Mouse (Mus musculus): ENCODE measurements at regions not wholly inside any gene's neighbourhood (a gene's known extent, or its start where the extent isn't known, plus 50 kb on each side); places are given as distances from the start of the nearest gene placed in this dataset.

DNA sequence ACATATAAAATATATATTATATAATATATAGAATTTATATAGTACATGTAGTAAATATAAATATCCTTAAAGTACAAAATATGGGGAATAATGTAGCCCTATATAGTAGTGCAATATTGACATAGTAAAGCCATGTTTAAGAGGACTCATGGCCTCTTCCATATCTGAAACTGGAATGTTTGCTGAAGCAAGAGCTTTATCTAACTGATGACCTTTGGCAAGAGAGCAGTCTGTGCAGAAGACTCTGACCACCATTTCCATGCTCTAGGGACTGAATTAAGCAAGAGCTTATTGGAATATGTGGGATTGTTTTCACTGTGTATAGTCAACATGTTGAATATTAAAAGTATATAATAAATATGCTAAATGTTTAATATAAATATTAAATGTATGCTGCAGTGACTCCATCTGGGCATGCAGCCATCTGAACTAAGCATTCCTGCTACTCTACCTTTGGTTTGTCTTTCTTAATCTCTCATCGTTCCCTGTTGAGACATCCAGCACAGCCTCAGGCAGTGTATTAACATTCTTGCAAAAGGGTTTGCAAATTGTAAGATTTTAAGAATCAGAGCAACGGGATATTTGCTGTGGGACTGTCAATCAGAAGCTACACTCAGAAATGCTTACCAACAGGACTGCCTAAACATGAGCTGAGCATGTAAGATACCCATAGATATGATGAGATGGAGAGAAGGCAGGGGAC, 354.4 kb upstream of the 1700003H04Rik start:
- no peak for TF ChIP-seq POLR2A (IDR thresholded peaks at IDR 0.05; ENCODE audit: insufficient read length, low read depth)
- TF ChIP-seq MYOG (IDR thresholded peaks at IDR 0.05; ENCODE audit: control insufficient read depth in 1 of 3, insufficient read depth in 1 of 3, insufficient read length in 2 of 3, low read depth in 2 of 3) = no peak

Measured in myocyte (in vitro differentiated cells).